In the genomic region with DNA sequence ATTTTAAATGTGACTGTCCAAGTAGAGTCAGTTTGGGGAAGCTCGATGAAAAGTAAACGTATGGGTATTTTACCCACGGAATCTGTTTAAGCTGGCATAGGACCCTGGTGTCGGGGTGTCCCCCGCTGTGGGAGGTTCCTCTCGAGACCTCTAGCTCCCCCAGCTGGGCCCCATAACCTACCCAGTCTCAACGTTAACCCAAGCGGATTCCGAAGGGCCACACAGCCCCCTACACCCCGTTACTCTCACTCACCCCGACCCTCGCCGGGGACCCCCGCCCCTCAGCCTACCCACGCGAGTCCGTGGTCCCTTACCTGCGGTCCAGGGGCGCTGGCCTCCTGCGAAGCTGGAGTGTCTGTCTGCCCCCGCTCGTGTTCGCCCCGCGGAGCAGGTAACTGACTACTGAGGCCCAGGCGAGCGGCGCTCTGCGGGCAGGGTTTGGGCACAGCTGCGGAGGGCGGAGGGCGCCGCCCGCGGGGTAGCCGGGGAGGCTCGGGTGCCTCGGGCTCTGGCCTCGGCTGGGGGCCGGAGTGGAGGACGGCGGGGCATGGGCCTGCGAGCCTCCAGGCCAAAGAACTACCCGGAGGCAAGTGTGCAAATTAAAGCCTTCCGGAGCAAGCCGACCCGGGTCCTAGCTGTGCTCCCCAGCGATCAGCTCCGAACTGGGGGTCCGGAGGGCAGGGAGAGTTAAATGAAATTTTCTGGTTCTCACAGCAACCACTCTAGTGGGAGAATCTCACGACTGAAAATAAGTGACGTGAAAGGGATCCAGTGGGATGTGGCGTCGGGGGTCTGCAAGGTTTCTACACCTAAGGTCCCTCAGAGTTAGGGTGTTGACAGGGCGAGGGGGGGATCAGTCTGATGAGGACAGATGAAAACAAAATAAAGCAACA, we compare ENCODE assay signal across 7 mouse cellular contexts.
A peak's percentile ranks its signal among the peaks of the same experiment; 100 is the strongest.
DNase-seq lines count a peak whose midpoint lies in the region; ATAC-seq and TF ChIP-seq lines count a peak whose summit lies in the region.

No protein-coding gene starts in this region.

- peaks cover 27% of the 10 kb centered on the region for H3K27me3 ChIP-seq in hindbrain, embryonic 11.5 days (ENCODE audit: control insufficient read depth, insufficient read depth, low read length)
- peaks cover 36% of the 10 kb centered on the region for H3K27me3 ChIP-seq in liver, embryonic 14.5 days (ENCODE audit: control insufficient read depth, insufficient read depth, low read length)

- peak; percentile 30 for DNase-seq in retina, postnatal 1 day
- DNase-seq in retina, embryonic 14.5 days (ENCODE audit: low spot score): no peak
- DNase-seq in hindbrain, embryonic 11.5 days (ENCODE audit: low spot score): peak; percentile 37
- DNase-seq in liver, embryonic 14.5 days (ENCODE audit: low read depth in 3 of 3, low spot score in 3 of 3): no peak
- DNase-seq in thymus, postnatal 25 days: peak; percentile 42
- no peak for DNase-seq in adrenal gland, adult 18-20 months (ENCODE audit: low spot score in 2 of 2)
- no peak for DNase-seq in layer of hippocampus, adult 18-20 months (ENCODE audit: low spot score in 2 of 2)

- 7% methylated on average over 51 of the region's 55 CpGs for WGBS in hindbrain, embryonic 11.5 days
- 7% methylated on average over 55 of the region's 55 CpGs for WGBS in liver, embryonic 14.5 days (ENCODE audit: insufficient replicate concordance)

- no peak for TF ChIP-seq EP300 in liver, embryonic 14.5 days (IDR thresholded peaks at IDR 0.05; ENCODE audit: low read depth)

- TF ChIP-seq CTCF in liver, embryonic 14.5 days (IDR thresholded peaks at IDR 0.05; ENCODE audit: low read depth): no peak

- H3K9me3 ChIP-seq in hindbrain, embryonic 11.5 days (ENCODE audit: control insufficient read depth, low read length): no peaks in the 10 kb centered on the region
- H3K9me3 ChIP-seq in liver, embryonic 14.5 days (ENCODE audit: control insufficient read depth, low read length): no peaks in the 10 kb centered on the region

- peak overlapping the region; percentile 54 for H3K4me3 ChIP-seq in hindbrain, embryonic 11.5 days (ENCODE audit: low read depth, low read length)
- H3K4me3 ChIP-seq in liver, embryonic 14.5 days (ENCODE audit: insufficient read depth in 1 of 2, low read depth in 2 of 2, low read length in 2 of 2): no peak overlapping the region

- peak overlapping the region; percentile 96 for H3K4me2 ChIP-seq in hindbrain, embryonic 11.5 days (replicated peaks; ENCODE audit: low read depth, low read length)
- H3K4me2 ChIP-seq in liver, embryonic 14.5 days (ENCODE audit: low read depth): peak overlapping the region; percentile 24; the same call in 1 of the 2 replicates

- no peaks in the 10 kb centered on the region; the same call in 1 of the 2 replicates for H3K4me1 ChIP-seq in hindbrain, embryonic 11.5 days (replicated peaks; ENCODE audit: control insufficient read depth, insufficient read depth, low read length)
- no peaks in the 10 kb centered on the region for H3K4me1 ChIP-seq in liver, embryonic 14.5 days (replicated peaks; ENCODE audit: control insufficient read depth in 2 of 2, insufficient read depth in 2 of 2, low read length in 1 of 2)

- peak overlapping the region; percentile 20; the same call in 1 of the 2 replicates for H3K9ac ChIP-seq in hindbrain, embryonic 11.5 days (ENCODE audit: low read depth, low read length)
- H3K9ac ChIP-seq in liver, embryonic 14.5 days (replicated peaks): no peak overlapping the region

- H3K36me3 ChIP-seq in hindbrain, embryonic 11.5 days (ENCODE audit: control insufficient read depth, insufficient read depth, low read length): no peaks in the 10 kb centered on the region
- no peaks in the 10 kb centered on the region for H3K36me3 ChIP-seq in liver, embryonic 14.5 days (replicated peaks; ENCODE audit: control insufficient read depth, insufficient read depth, low read depth)

- no peak overlapping the region for H3K27ac ChIP-seq in hindbrain, embryonic 11.5 days (ENCODE audit: low read depth, low read length)
- H3K27ac ChIP-seq in liver, embryonic 14.5 days: no peak overlapping the region

- ATAC-seq in hindbrain, embryonic 11.5 days (ENCODE audit: low FRiP score): peak; percentile 17; the same call in 1 of the 2 replicates
- no peak for ATAC-seq in liver, embryonic 14.5 days (ENCODE audit: insufficient read depth)

Comparison
In these comparisons a context has a peak if more than half of its experiments do, and no peak if none do; other contexts are left out.
1. DNase-seq: peak in retina, postnatal 1 day (single experiment), hindbrain, embryonic 11.5 days (single experiment) and thymus, postnatal 25 days (single experiment); none in retina, embryonic 14.5 days (single experiment), liver, embryonic 14.5 days (0 of 3), adrenal gland, adult 18-20 months (0 of 2) and layer of hippocampus, adult 18-20 months (0 of 2).